Mouse (Mus musculus): ENCODE results near the gene Ndufa6. TPM values are rescaled to one million over a fixed set of nuclear protein-coding genes. Genes with fewer than 3 reads are reported as not detected.
A peak's percentile ranks its signal among the peaks of the same experiment; 100 is the strongest.

Gene Ndufa6
- total RNA-seq, 1 experiment, result 306 TPM

- DNase-seq (ENCODE audit: low read depth, low spot score), result peak; percentile 99
- peaks cover 6 to 10% of the 10 kb centered on the region in 2 experiments for H3K4me1 ChIP-seq (ENCODE audit: control insufficient read depth in 2 of 2, insufficient read depth in 2 of 2, low read length in 2 of 2, poor library complexity in 1 of 2)
- peak; percentile 96 for TF ChIP-seq CHD2 (IDR thresholded peaks at IDR 0.05; ENCODE audit: low read depth, low read length)
- TF ChIP-seq HCFC1 (IDR thresholded peaks at IDR 0.05; ENCODE audit: borderline replicate concordance, insufficient read depth, low read length), result no peak; the same call in 1 of the 2 replicates
- H3K9ac ChIP-seq (ENCODE audit: insufficient read depth, low read depth, low read length, poor library complexity, severe bottlenecking), result peak overlapping the region; percentile 91
- peaks cover 23% of the 10 kb centered on the region for H3K36me3 ChIP-seq (ENCODE audit: control insufficient read depth, insufficient read depth, low read length, poor library complexity, severe bottlenecking)
- in situ Hi-C loops (cut with MboI; ENCODE audit: low sequenced_read_pairs in 2 of 2, unreplicated experiment in 2 of 2), result no loop called here
- H3K4me3 ChIP-seq (ENCODE audit: insufficient read depth in 1 of 2, low read depth in 1 of 2, low read length in 2 of 2, poor library complexity in 1 of 2, severe bottlenecking in 1 of 2), result peak overlapping the region; percentile 79 to 87
- peak overlapping the region; percentile 65 for H3K27ac ChIP-seq (ENCODE audit: insufficient read depth, low read depth, low read length, poor library complexity, severe bottlenecking)
- H3K9me3 ChIP-seq (ENCODE audit: control insufficient read depth, insufficient read depth, low read depth, low read length), result no peaks in the 10 kb centered on the region
These were observed 8.2 kb downstream of the Ndufa6 start for GRCm38 (mm10) chr15:82345820-82346470.

GRCm38 (mm10) chr15:82344971-82345370 lies 9.2 kb downstream of the Ndufa6 start:
- in situ Hi-C loops (cut with MboI; ENCODE audit: low sequenced_read_pairs in 2 of 2, unreplicated experiment in 2 of 2), result no loop called here
- peaks cover 19% of the 10 kb centered on the region for H3K36me3 ChIP-seq (ENCODE audit: control insufficient read depth, insufficient read depth, low read length, poor library complexity, severe bottlenecking)
- no peak for DNase-seq (ENCODE audit: low read depth, low spot score)
- no peak overlapping the region for H3K27ac ChIP-seq (ENCODE audit: insufficient read depth, low read depth, low read length, poor library complexity, severe bottlenecking)
- no peaks in the 10 kb centered on the region for H3K9me3 ChIP-seq (ENCODE audit: control insufficient read depth, insufficient read depth, low read depth, low read length)
- H3K4me3 ChIP-seq (ENCODE audit: insufficient read depth in 1 of 2, low read depth in 1 of 2, low read length in 2 of 2, poor library complexity in 1 of 2, severe bottlenecking in 1 of 2), result no peak overlapping the region
- TF ChIP-seq ZC3H11A (IDR thresholded peaks at IDR 0.05; ENCODE audit: borderline replicate concordance, low read depth, low read length), result no peak
- no peak for TF ChIP-seq CHD2 (IDR thresholded peaks at IDR 0.05; ENCODE audit: low read depth, low read length)
- no peak for TF ChIP-seq HCFC1 (IDR thresholded peaks at IDR 0.05; ENCODE audit: borderline replicate concordance, insufficient read depth, low read length)
- no peak for TF ChIP-seq MAFK (IDR thresholded peaks at IDR 0.05; ENCODE audit: insufficient read depth, low read depth, low read length)
- TF ChIP-seq ZNF384 (IDR thresholded peaks at IDR 0.05; ENCODE audit: low read depth, low read length), result no peak
- H3K9ac ChIP-seq (ENCODE audit: insufficient read depth, low read depth, low read length, poor library complexity, severe bottlenecking), result no peak overlapping the region; the same call in 1 of the 2 replicates
- H3K4me1 ChIP-seq (ENCODE audit: control insufficient read depth in 2 of 2, insufficient read depth in 2 of 2, low read length in 2 of 2, poor library complexity in 1 of 2), result peaks cover 10 to 13% of the 10 kb centered on the region in 2 experiments

- Histone ChIP-seq H3K27ac (ENCODE audit: insufficient read depth, low read depth, low read length, poor library complexity, severe bottlenecking) (no peak overlapping the region), H3K9ac (ENCODE audit: insufficient read depth, low read depth, low read length, poor library complexity, severe bottlenecking) (no peak overlapping the region), H3K36me3 (ENCODE audit: control insufficient read depth, insufficient read depth, low read length, poor library complexity, severe bottlenecking) (peaks cover 8% of the 10 kb centered on the region), H3K4me1 (ENCODE audit: control insufficient read depth in 2 of 2, insufficient read depth in 2 of 2, low read length in 2 of 2, poor library complexity in 1 of 2) (peaks cover 11 to 13% of the 10 kb centered on the region in 2 experiments), H3K9me3 (ENCODE audit: control insufficient read depth, insufficient read depth, low read depth, low read length) (no peaks in the 10 kb centered on the region), H3K4me3 (ENCODE audit: insufficient read depth in 1 of 2, low read depth in 1 of 2, low read length in 2 of 2, poor library complexity in 1 of 2, severe bottlenecking in 1 of 2) (no peak overlapping the region)
- no peak for TF ChIP-seq ZNF384 (IDR thresholded peaks at IDR 0.05; ENCODE audit: low read depth, low read length)
- no peak for TF ChIP-seq ZC3H11A (IDR thresholded peaks at IDR 0.05; ENCODE audit: borderline replicate concordance, low read depth, low read length)
- TF ChIP-seq HCFC1 (IDR thresholded peaks at IDR 0.05; ENCODE audit: borderline replicate concordance, insufficient read depth, low read length), result no peak
- TF ChIP-seq MAFK (IDR thresholded peaks at IDR 0.05; ENCODE audit: insufficient read depth, low read depth, low read length), result no peak
- TF ChIP-seq CHD2 (IDR thresholded peaks at IDR 0.05; ENCODE audit: low read depth, low read length), result no peak
- no peak for DNase-seq (ENCODE audit: low read depth, low spot score)
- in situ Hi-C loops (cut with MboI; ENCODE audit: low sequenced_read_pairs in 2 of 2, unreplicated experiment in 2 of 2), result no loop called here
These were observed 10.5 kb downstream of the Ndufa6 start for GRCm38 (mm10) chr15:82343368-82344287.

GRCm38 (mm10) chr15:82342543-82342935 lies 11.6 kb downstream of the Ndufa6 start:
- no peak for DNase-seq (ENCODE audit: low read depth, low spot score)
- H3K9ac ChIP-seq (ENCODE audit: insufficient read depth, low read depth, low read length, poor library complexity, severe bottlenecking), result no peak overlapping the region
- H3K9me3 ChIP-seq (ENCODE audit: control insufficient read depth, insufficient read depth, low read depth, low read length), result no peaks in the 10 kb centered on the region
- TF ChIP-seq CHD2 (IDR thresholded peaks at IDR 0.05; ENCODE audit: low read depth, low read length) (no peak), MAFK (IDR thresholded peaks at IDR 0.05; ENCODE audit: insufficient read depth, low read depth, low read length) (no peak), ZC3H11A (IDR thresholded peaks at IDR 0.05; ENCODE audit: borderline replicate concordance, low read depth, low read length) (no peak), HCFC1 (IDR thresholded peaks at IDR 0.05; ENCODE audit: borderline replicate concordance, insufficient read depth, low read length) (no peak), ZNF384 (IDR thresholded peaks at IDR 0.05; ENCODE audit: low read depth, low read length) (no peak)
- H3K36me3 ChIP-seq (ENCODE audit: control insufficient read depth, insufficient read depth, low read length, poor library complexity, severe bottlenecking), result no peaks in the 10 kb centered on the region; the same call in 1 of the 2 replicates
- peaks cover 10 to 16% of the 10 kb centered on the region in 2 experiments for H3K4me1 ChIP-seq (ENCODE audit: control insufficient read depth in 2 of 2, insufficient read depth in 2 of 2, low read length in 2 of 2, poor library complexity in 1 of 2)
- no peak overlapping the region for H3K27ac ChIP-seq (ENCODE audit: insufficient read depth, low read depth, low read length, poor library complexity, severe bottlenecking)
- no peak overlapping the region for H3K4me3 ChIP-seq (ENCODE audit: insufficient read depth in 1 of 2, low read depth in 1 of 2, low read length in 2 of 2, poor library complexity in 1 of 2, severe bottlenecking in 1 of 2)
- in situ Hi-C loops (cut with MboI; ENCODE audit: low sequenced_read_pairs in 2 of 2, unreplicated experiment in 2 of 2), result no loop called here
